Mouse (Mus musculus): ENCODE results near the gene Atp5h.

DNA sequence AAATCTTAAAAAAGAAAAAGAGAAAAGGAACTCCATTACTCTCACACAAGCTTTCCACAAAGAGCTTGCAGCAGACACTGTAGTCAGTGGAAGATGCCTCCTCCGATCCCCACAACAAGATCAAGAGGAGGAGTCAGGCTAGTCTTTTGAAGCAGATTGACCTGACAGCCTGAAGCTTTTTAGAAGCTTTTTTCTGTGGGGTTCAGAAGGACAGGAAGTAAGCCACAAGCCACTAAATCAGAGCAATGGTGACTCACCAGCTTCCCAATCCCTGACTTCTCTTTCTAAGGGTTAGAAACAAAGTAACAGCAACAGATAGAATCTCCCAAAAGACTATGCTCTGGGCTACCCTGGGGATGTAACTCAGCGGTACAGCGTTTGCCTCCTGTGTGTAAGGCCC, 19.6 kb upstream of the Atp5h start:
- no peak for TF ChIP-seq CTCF (IDR thresholded peaks at IDR 0.05; ENCODE audit: extremely low read depth, insufficient read depth, insufficient read length, insufficient replicate concordance)
- no peak for TF ChIP-seq POLR2A (IDR thresholded peaks at IDR 0.05; ENCODE audit: low read depth, low read length)
